Mouse (Mus musculus): Measurements from ENCODE around the gene Zfp398. TPM values are rescaled to one million over a fixed set of nuclear protein-coding genes. Genes with fewer than 3 reads are reported as not detected.

The Zfp398 gene
- 9.5 and 10.1 TPM in 2 replicates for polyA plus RNA-seq (2015; fragmentation: Nextera tagmentation; extraction: Ambion mirVana)

DNA sequence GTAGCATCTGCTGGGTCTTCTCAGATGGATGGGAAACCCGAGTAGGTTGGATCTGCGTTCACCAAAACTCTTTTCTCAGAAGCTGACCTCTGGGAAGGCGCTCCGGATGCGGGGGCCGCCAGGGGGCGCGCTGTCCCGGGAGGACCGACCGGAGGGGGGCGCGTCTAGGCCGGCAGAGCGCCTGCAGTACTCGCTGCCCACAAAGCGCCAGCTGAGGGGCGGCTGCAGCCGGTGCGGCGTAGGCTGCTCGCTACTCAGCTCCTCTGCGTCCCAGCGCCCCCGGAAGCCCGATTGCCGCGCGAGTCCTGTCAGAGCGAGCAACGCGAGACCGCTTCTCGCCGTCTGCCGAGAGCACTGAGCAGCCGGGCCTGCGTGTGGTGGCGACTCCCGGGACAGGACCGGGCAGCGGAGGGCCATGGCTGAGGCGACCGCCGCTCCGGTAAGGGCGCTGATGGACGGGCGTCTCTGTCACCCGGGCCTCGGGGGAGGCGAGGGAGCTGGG is at the start of gene Zfp398:
Gene Zfp398 (plus strand): TSS at position 180 of the 502 bp plus-strand sequence.
- peak; percentile 96 for ATAC-seq (replicated peaks; ENCODE audit: low FRiP score)
- Histone ChIP-seq H3K36me3 (no peaks in the 10 kb centered on the region), H3K4me2 (peak within 1 kb of the TSS; percentile 69), H3K9me3 (replicated peaks) (no peaks in the 10 kb centered on the region), H3K27me3 (no peaks in the 10 kb centered on the region), H3K9ac (peak within 1 kb of the TSS; percentile 84), H3K4me1 (peaks cover 16% of the 10 kb centered on the region), H3K4me3 (replicated peaks) (peak within 1 kb of the TSS; percentile 96), H3K27ac (peak within 1 kb of the TSS; percentile 96)
- WGBS = under 1% methylated on average over 52 of the region's 52 CpGs

DNA sequence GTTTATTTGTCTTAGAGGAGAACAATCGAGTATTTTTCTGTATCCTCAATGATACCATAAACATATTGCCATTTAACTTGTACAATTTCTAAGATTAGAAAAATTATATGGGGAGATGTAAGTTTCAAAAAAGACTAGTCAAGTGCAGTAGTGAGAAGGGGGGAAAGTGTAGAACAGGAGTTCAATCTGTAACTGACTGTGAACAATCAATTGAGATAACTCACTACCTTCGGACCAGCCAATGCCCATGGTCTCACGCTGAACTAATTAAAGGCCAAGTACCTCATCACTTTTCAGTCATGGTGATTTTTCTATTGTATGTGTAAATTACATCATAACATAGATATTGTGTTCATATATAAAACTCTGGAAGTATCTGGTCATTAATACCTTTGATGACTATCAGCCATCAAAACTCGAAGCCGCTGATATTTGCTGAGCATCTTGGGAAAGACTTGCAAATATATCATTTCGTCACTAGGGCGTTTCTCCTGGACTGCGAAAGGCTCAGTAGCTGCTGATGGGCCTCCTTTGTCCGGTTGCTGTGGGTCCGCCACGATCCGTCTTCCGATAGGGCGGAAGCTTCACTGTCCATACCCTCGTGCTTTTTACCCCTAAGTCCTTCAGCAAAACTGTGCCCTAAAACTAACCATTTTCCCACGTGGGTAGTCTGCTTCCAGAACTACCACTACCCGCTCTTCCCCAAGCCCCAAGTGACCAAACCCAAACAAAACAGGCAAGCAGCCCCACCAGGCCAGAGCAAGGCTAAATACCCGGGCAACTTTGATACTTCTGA is 47.3 kb upstream of the Zfp398 start:
- no peaks in the 10 kb centered on the region for H3K9me3 ChIP-seq (replicated peaks)
- peaks cover 6% of the 10 kb centered on the region for H3K4me1 ChIP-seq
- peak overlapping the region; percentile 55 for H3K4me3 ChIP-seq (replicated peaks)
- peak overlapping the region; percentile 97 for H3K27ac ChIP-seq
- peak; percentile 95 for ATAC-seq (replicated peaks; ENCODE audit: low FRiP score)
- H3K27me3 ChIP-seq = no peaks in the 10 kb centered on the region
- H3K36me3 ChIP-seq = no peaks in the 10 kb centered on the region
- H3K4me2 ChIP-seq = peak overlapping the region; percentile 59
- WGBS = under 1% methylated on average over 18 of the region's 18 CpGs
- peak overlapping the region; percentile 66 for H3K9ac ChIP-seq

DNA sequence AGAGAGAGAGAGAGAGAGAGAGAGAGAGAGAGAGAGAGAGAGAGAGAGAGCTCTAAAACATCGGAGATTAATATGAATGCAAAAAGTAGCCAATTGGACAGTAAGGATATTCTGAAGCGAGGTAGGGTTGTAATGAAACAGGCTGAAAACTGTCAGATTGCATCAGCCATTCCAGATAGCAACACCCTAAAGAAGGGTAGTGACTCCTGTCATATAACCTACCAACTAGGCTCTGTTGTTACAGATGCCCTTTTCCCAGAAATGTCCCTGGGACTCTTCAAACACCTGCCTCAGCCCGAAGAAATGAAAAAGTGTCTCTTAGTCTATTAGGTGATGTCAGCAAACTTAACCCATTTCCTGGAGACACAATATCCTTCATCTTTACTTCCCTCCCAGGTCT is 46.6 kb upstream of the Zfp398 start:
- 25% methylated on average over 3 of the region's 3 CpGs for WGBS
- Histone ChIP-seq H3K4me1 (peaks cover 6% of the 10 kb centered on the region), H3K27me3 (no peaks in the 10 kb centered on the region), H3K4me3 (replicated peaks) (peak overlapping the region; percentile 55), H3K9me3 (replicated peaks) (no peaks in the 10 kb centered on the region), H3K36me3 (no peaks in the 10 kb centered on the region), H3K4me2 (peak overlapping the region; percentile 59), H3K27ac (peak overlapping the region; percentile 97), H3K9ac (peak overlapping the region; percentile 66)
- no peak for ATAC-seq (replicated peaks; ENCODE audit: low FRiP score)

DNA sequence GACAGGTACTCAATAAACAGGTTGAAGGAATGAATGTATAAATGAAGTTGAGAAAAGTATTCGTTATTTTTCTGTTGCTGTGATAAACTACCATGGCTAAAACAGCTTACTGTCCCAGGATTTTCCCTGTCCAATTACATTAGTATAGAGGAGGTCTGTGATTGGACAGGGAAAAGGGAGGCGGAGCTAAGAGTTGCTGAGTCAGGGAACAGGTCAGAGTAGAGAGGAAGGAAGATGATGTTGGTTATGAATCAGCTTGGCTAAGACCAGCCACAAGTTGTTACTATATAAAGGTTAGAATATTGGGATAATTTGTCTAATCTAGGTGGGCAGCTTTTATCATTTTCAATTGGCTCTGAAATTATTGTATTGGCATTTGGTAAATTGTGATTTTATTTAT is 44.7 kb upstream of the Zfp398 start:
- no peak for ATAC-seq (replicated peaks; ENCODE audit: low FRiP score)
- H3K4me1 ChIP-seq = peaks cover 6% of the 10 kb centered on the region
- H3K36me3 ChIP-seq = peaks cover 14% of the 10 kb centered on the region
- H3K4me3 ChIP-seq (replicated peaks) = no peak overlapping the region
- no peak overlapping the region for H3K4me2 ChIP-seq
- H3K27ac ChIP-seq = no peak overlapping the region
- H3K27me3 ChIP-seq = no peaks in the 10 kb centered on the region
- H3K9ac ChIP-seq = no peak overlapping the region
- WGBS = 54% methylated on average over 2 of the region's 2 CpGs
- H3K9me3 ChIP-seq (replicated peaks) = no peaks in the 10 kb centered on the region

DNA sequence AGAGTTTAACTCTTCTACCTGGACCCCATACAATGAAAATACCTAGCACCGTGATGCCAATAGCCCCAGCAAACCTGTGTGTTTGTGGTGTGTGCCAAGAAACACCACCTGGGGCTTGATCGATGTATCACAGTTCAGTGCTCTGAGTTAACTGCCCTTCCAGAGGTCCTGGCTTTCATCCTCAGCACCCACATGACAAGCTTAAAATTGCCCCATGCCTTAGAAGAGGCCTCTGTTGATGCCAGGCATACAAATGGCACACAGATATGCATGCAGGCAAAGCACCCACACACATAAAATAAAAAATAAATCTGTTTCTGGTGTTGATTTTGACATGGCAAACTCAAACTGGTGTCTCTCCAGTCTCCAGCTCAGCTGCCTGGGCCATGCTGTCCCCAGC is 42.9 kb upstream of the Zfp398 start:
- Histone ChIP-seq H3K27ac (no peak overlapping the region), H3K9me3 (replicated peaks) (no peaks in the 10 kb centered on the region), H3K9ac (no peak overlapping the region), H3K4me2 (no peak overlapping the region), H3K36me3 (peaks cover 31% of the 10 kb centered on the region), H3K4me3 (replicated peaks) (no peak overlapping the region), H3K4me1 (peaks cover 6% of the 10 kb centered on the region), H3K27me3 (no peaks in the 10 kb centered on the region)
- no peak for ATAC-seq (replicated peaks; ENCODE audit: low FRiP score)
- WGBS = 88% methylated on average over 2 of the region's 2 CpGs

DNA sequence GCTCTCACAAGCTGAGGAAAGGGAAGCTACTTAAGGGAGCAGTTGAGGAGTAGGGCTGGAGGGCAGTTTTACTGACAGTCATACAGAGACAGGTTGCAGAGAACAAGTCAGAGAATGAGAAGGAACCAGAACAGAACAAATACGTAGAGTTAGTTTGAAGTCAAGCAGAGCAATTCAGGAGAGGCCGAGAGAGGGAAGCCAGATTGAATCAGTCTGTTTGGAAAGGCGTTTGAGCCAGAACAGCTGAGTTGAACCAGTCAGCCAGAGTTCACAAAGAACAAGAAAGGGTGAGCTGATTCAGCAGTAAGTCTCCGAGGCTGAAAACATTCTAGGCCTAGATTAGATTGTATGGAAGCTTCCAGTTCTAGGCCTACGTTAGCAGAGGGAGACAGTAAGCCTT is 42.2 kb upstream of the Zfp398 start:
- WGBS = 58% methylated on average over 5 of the region's 5 CpGs
- Histone ChIP-seq H3K27ac (no peak overlapping the region), H3K4me3 (replicated peaks) (no peak overlapping the region), H3K27me3 (no peaks in the 10 kb centered on the region), H3K4me1 (peaks cover 6% of the 10 kb centered on the region), H3K4me2 (no peak overlapping the region), H3K9me3 (replicated peaks) (no peaks in the 10 kb centered on the region), H3K9ac (no peak overlapping the region), H3K36me3 (peaks cover 38% of the 10 kb centered on the region)
- no peak for ATAC-seq (replicated peaks; ENCODE audit: low FRiP score)

DNA sequence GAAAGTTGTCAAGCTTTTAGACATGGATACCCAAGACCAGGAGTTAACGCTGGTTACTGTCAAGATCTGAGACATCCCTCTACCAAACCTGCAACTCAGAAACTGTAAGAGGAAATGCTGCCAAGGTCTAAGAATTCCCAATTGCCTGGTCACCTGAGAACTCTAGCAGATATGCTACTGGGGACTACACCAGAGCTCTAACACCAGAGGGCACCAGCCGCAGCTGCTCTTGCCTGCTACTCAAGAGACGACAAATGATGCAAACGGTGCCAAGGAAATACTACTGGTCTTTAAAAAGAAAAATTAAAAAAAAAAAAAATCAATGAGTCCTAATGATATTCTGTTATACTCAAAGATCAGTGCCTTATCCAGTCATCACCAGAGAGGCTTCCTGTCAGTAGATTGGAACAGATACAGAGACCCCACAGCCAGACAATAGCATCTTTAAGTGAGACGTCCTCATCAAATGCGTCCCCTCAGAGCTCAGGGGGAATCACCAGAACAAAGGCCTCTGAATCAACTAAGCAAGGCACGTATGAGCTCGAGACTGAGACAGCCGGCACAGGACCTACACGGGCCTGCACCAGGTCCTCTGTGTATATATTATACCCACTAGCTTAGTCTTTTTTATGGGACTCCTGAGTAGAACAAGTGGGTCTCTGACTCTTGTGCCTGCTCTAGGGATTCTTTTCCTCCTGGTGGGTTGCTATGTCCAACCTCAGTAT is 41.2 kb upstream of the Zfp398 start:
- Histone ChIP-seq H3K27ac (no peak overlapping the region), H3K27me3 (no peaks in the 10 kb centered on the region), H3K36me3 (peaks cover 48% of the 10 kb centered on the region), H3K4me1 (no peaks in the 10 kb centered on the region), H3K4me2 (no peak overlapping the region), H3K9me3 (replicated peaks) (no peaks in the 10 kb centered on the region), H3K4me3 (replicated peaks) (no peak overlapping the region), H3K9ac (no peak overlapping the region)
- WGBS = 74% methylated on average over 10 of the region's 10 CpGs
- ATAC-seq (replicated peaks; ENCODE audit: low FRiP score) = no peak

DNA sequence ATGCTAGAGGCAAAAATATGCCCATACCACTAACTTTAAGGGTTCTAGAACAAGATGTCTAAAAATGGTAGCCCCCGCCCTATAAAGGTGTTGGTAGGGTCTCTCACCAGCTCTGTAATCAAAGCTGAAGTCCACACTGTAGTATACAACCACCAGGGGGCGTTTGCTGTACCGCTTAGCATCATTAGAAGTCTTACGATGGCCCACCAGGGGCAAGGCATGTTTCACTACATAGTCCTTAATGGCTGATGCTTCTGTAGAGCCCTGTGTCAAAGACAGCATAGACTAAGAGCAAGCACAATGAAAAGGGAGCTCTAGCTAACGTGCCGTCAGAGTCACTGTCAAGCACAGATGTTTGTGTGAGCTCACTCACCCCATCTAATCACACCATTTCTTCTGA is 36.4 kb upstream of the Zfp398 start:
- WGBS = 56% methylated on average over 6 of the region's 6 CpGs
- ATAC-seq (replicated peaks; ENCODE audit: low FRiP score) = peak; percentile 63; the same call in 1 of the 2 replicates
- H3K27ac ChIP-seq = no peak overlapping the region
- no peaks in the 10 kb centered on the region for H3K4me1 ChIP-seq
- no peak overlapping the region for H3K4me3 ChIP-seq (replicated peaks)
- H3K9me3 ChIP-seq (replicated peaks) = no peaks in the 10 kb centered on the region
- H3K9ac ChIP-seq = no peak overlapping the region
- H3K27me3 ChIP-seq = no peaks in the 10 kb centered on the region
- H3K4me2 ChIP-seq = no peak overlapping the region
- H3K36me3 ChIP-seq = peaks cover 96% of the 10 kb centered on the region

DNA sequence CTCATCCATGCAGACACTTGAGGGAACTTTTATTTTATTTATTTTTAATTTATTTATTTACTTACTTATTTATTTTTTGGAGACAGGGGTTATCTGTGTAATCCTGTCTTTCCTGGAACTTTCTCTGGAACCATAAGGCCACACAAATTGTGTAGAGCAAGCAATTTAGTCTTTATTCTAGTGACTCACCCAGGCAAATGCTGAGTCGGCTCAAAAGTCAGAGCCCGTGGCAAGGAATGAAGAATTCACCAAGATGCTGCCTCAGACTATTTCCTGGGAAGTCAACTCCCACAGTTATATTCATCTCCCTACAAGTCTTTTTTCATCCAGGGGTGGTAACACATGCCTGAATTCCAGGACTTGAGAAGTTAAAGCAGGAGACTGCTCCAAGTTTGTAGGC is 29.9 kb upstream of the Zfp398 start:
- no peak overlapping the region for H3K4me2 ChIP-seq
- 66% methylated on average over 2 of the region's 2 CpGs for WGBS

DNA sequence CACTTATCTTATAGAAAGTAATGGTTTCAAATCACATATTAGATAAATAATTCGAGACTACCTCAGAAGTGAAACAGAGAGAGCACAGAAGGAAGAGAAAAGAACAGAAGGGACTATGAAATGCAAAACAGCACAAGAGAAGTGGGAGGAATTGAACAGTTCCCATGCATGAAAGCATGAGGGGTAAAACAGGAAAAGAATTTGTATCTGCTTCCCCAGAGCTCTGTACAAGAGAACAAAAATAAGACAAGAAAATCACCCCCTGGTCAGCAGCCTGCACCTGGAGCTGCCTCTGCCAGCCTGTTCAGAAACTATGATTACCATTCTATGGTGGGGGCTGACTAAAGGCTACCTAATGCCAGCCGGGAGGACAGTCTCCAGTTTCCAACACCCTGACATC is 28.0 kb upstream of the Zfp398 start:
- Histone ChIP-seq H3K4me2 (no peak overlapping the region), H3K4me1 (peaks cover 25% of the 10 kb centered on the region), H3K27ac (no peak overlapping the region), H3K9me3 (replicated peaks) (no peaks in the 10 kb centered on the region), H3K9ac (no peak overlapping the region), H3K27me3 (no peaks in the 10 kb centered on the region), H3K36me3 (peaks cover 65% of the 10 kb centered on the region), H3K4me3 (replicated peaks) (no peak overlapping the region)
- 82% methylated on average over 2 of the region's 2 CpGs for WGBS
- no peak for ATAC-seq (replicated peaks; ENCODE audit: low FRiP score)

More for the DNA sequence above, 29.9 kb upstream of the Zfp398 start:
- peaks cover 83% of the 10 kb centered on the region for H3K36me3 ChIP-seq
- H3K27me3 ChIP-seq = no peaks in the 10 kb centered on the region
- peaks cover 12% of the 10 kb centered on the region for H3K4me1 ChIP-seq
- H3K27ac ChIP-seq = no peak overlapping the region
- no peaks in the 10 kb centered on the region for H3K9me3 ChIP-seq (replicated peaks)
- ATAC-seq (replicated peaks; ENCODE audit: low FRiP score) = no peak
- H3K4me3 ChIP-seq (replicated peaks) = no peak overlapping the region
- H3K9ac ChIP-seq = no peak overlapping the region

DNA sequence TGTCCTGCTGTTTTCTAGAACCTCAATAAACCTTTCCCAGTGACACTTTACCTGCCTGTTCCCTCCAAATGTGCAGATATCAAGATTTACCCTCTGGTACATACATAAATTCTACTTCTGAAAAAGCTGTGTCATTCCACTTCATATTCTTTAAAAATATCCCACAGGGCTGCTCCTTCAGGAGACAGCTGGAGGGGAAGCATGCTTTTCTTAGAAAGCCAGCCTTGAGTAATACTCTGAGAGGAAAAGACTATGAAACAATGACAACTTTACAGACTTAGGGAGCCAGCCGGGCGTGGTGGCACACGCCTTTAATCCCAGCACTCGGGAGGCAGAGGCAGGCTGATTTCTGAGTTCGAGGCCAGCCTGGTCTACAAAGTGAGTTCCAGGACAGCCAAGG is 26.9 kb upstream of the Zfp398 start:
- Histone ChIP-seq H3K27ac (no peak overlapping the region), H3K4me1 (peaks cover 25% of the 10 kb centered on the region), H3K36me3 (peaks cover 54% of the 10 kb centered on the region), H3K27me3 (no peaks in the 10 kb centered on the region), H3K4me3 (replicated peaks) (no peak overlapping the region), H3K9me3 (replicated peaks) (no peaks in the 10 kb centered on the region), H3K9ac (no peak overlapping the region), H3K4me2 (no peak overlapping the region)
- no peak for ATAC-seq (replicated peaks; ENCODE audit: low FRiP score)
- 95% methylated on average over 5 of the region's 5 CpGs for WGBS

DNA sequence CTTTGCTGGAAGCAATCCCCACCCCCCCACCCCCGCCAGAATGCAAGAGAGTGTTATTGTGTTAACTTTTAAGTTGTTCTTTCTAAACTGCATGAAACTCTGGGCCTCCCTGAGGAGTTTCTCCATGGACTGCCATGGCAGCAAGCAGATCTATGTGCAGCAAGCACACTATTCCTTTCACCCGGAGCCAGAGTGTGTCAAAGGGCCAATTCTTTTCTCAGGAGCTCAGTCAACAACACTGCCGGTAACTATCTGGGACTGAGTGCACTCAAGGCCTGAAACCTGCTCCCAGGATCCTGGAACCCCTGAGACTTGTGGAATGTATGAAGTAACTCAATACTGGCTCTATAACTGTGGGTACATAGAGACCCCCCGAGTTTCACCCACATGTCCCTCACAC is 26.4 kb upstream of the Zfp398 start:
- no peak overlapping the region for H3K4me2 ChIP-seq
- no peak overlapping the region for H3K4me3 ChIP-seq (replicated peaks)
- H3K27ac ChIP-seq = no peak overlapping the region
- no peak overlapping the region for H3K9ac ChIP-seq
- peaks cover 49% of the 10 kb centered on the region for H3K36me3 ChIP-seq
- H3K27me3 ChIP-seq = no peaks in the 10 kb centered on the region
- no peaks in the 10 kb centered on the region for H3K9me3 ChIP-seq (replicated peaks)
- no peak for ATAC-seq (replicated peaks; ENCODE audit: low FRiP score)
- H3K4me1 ChIP-seq = peaks cover 28% of the 10 kb centered on the region
- 78% methylated on average over 4 of the region's 4 CpGs for WGBS
